Mouse (Mus musculus): ENCODE data around the gene Tnni2. TPM values are rescaled to one million over a fixed set of nuclear protein-coding genes. Genes with fewer than 3 reads are reported as not detected.

Gene Tnni2
- total and polyA plus RNA-seq, 2 experiments from 2014 or later: 8.9 TPM; not detected in 1

DNA sequence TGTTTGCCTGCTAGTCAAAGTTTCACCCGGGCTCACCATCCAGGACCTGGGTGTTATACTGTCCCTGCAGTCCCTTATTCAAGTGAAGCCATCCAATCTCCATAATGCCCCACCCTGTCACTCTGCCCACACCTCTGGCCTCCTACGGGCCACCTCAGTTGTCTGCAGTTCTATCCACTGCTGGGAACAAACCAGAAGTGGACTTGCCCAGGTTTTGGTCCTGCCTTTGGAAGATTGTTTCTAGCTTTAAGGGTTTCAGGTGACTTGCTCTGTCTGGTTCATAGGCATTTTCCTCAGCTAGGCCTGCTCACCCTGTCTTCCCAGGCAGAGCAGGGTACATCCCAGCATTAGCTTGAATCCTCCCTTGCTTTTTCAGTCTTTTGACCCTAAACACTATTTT lies 13.6 kb downstream of the Tnni2 start:
- Histone ChIP-seq H3K4me1 (ENCODE audit: control insufficient read depth, insufficient read depth) (peaks cover 45% of the 10 kb centered on the region), H3K9ac (replicated peaks; ENCODE audit: low read depth, low read length) (no peak overlapping the region), H3K27ac (ENCODE audit: low read depth) (peak overlapping the region; percentile 97), H3K4me3 (ENCODE audit: low read depth, low read length) (no peak overlapping the region), H3K9me3 (replicated peaks; ENCODE audit: control insufficient read depth, low read length) (no peaks in the 10 kb centered on the region), H3K4me2 (ENCODE audit: low read depth, low read length) (no peak overlapping the region), H3K27me3 (ENCODE audit: control insufficient read depth, insufficient read depth, low read length) (no peaks in the 10 kb centered on the region), H3K36me3 (replicated peaks; ENCODE audit: control insufficient read depth, insufficient read depth, low read length) (no peaks in the 10 kb centered on the region)
- WGBS: 57% methylated on average over 2 of the region's 2 CpGs
- DNase-seq (ENCODE audit: low spot score) (no peak), ATAC-seq (ENCODE audit: insufficient read depth, low read depth) (no peak)
- TF ChIP-seq CTCF (IDR thresholded peaks at IDR 0.05; ENCODE audit: low read depth): no peak
- no peak for TF ChIP-seq EP300 (IDR thresholded peaks at IDR 0.05; ENCODE audit: low read depth)

- Histone ChIP-seq H3K27me3 (ENCODE audit: control insufficient read depth, insufficient read depth, low read length) (no peaks in the 10 kb centered on the region), H3K4me2 (ENCODE audit: low read depth, low read length) (no peak overlapping the region), H3K4me1 (ENCODE audit: control insufficient read depth, insufficient read depth) (peaks cover 58% of the 10 kb centered on the region), H3K4me3 (ENCODE audit: low read depth, low read length) (no peak overlapping the region), H3K9ac (replicated peaks; ENCODE audit: low read depth, low read length) (no peak overlapping the region), H3K27ac (ENCODE audit: low read depth) (peak overlapping the region; percentile 97), H3K9me3 (replicated peaks; ENCODE audit: control insufficient read depth, low read length) (no peaks in the 10 kb centered on the region), H3K36me3 (replicated peaks; ENCODE audit: control insufficient read depth, insufficient read depth, low read length) (no peaks in the 10 kb centered on the region)
- WGBS: 12% methylated on average over 3 of the region's 3 CpGs
- ATAC-seq (ENCODE audit: insufficient read depth, low read depth) (peak; percentile 12; the same call in 1 of the 2 replicates), DNase-seq (ENCODE audit: low spot score) (peak; percentile 52)
- TF ChIP-seq EP300 (IDR thresholded peaks at IDR 0.05; ENCODE audit: low read depth) (peak; percentile 59), CTCF (IDR thresholded peaks at IDR 0.05; ENCODE audit: low read depth) (no peak)
These were observed 15.2 kb downstream of the Tnni2 start for GRCm38 (mm10) chr7:142456806-142457205.

GRCm38 (mm10) chr7:142457227-142457811 lies 15.7 kb downstream of the Tnni2 start:
- Histone ChIP-seq H3K9me3 (replicated peaks; ENCODE audit: control insufficient read depth, low read length) (no peaks in the 10 kb centered on the region), H3K9ac (replicated peaks; ENCODE audit: low read depth, low read length) (0 out of 2 replicates have a peak overlapping the region, but pooled peaks have one; percentile 15), H3K36me3 (replicated peaks; ENCODE audit: control insufficient read depth, insufficient read depth, low read length) (no peaks in the 10 kb centered on the region), H3K4me3 (ENCODE audit: low read depth, low read length) (no peak overlapping the region), H3K27me3 (ENCODE audit: control insufficient read depth, insufficient read depth, low read length) (no peaks in the 10 kb centered on the region), H3K27ac (ENCODE audit: low read depth) (peak overlapping the region; percentile 97), H3K4me1 (ENCODE audit: control insufficient read depth, insufficient read depth) (peaks cover 62% of the 10 kb centered on the region), H3K4me2 (ENCODE audit: low read depth, low read length) (no peak overlapping the region)
- 0% methylated on average over 3 of the region's 3 CpGs for WGBS
- peak; percentile 59 for ATAC-seq (ENCODE audit: insufficient read depth, low read depth)
- TF ChIP-seq EP300 (IDR thresholded peaks at IDR 0.05; ENCODE audit: low read depth): no peak
- peak; percentile 88 for DNase-seq (ENCODE audit: low spot score)

DNA sequence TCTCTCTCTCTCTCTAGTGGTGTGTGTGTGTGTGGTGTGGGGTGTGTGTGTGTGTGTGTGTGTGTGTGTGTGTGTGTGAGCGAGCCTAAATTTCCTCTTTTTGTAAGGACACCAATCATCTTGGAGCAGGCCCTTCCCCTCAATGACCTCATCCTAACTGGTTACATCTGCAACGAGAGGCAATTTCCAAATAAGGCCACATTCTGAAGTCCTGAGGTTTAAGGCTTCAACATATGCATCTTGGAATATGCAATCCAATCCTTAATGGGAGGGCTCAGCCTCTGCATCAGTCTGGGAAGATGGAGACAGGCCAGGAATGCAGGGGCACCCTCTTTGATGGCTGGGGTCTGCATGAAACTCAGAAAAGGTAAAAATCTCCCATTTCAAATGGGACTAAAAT lies 16.4 kb downstream of the Tnni2 start:
- Histone ChIP-seq H3K4me2 (ENCODE audit: low read depth, low read length) (no peak overlapping the region), H3K4me3 (ENCODE audit: low read depth, low read length) (no peak overlapping the region), H3K9ac (replicated peaks; ENCODE audit: low read depth, low read length) (no peak overlapping the region), H3K36me3 (replicated peaks; ENCODE audit: control insufficient read depth, insufficient read depth, low read length) (no peaks in the 10 kb centered on the region), H3K4me1 (ENCODE audit: control insufficient read depth, insufficient read depth) (peaks cover 67% of the 10 kb centered on the region), H3K9me3 (replicated peaks; ENCODE audit: control insufficient read depth, low read length) (no peaks in the 10 kb centered on the region), H3K27ac (ENCODE audit: low read depth) (peak overlapping the region; percentile 97), H3K27me3 (ENCODE audit: control insufficient read depth, insufficient read depth, low read length) (no peaks in the 10 kb centered on the region)
- peak; percentile 71 for DNase-seq (ENCODE audit: low spot score)
- peak; percentile 4; the same call in 1 of the 2 replicates for ATAC-seq (ENCODE audit: insufficient read depth, low read depth)
- TF ChIP-seq CTCF (IDR thresholded peaks at IDR 0.05; ENCODE audit: low read depth): no peak
- WGBS: 5% methylated on average over 2 of the region's 2 CpGs

DNA sequence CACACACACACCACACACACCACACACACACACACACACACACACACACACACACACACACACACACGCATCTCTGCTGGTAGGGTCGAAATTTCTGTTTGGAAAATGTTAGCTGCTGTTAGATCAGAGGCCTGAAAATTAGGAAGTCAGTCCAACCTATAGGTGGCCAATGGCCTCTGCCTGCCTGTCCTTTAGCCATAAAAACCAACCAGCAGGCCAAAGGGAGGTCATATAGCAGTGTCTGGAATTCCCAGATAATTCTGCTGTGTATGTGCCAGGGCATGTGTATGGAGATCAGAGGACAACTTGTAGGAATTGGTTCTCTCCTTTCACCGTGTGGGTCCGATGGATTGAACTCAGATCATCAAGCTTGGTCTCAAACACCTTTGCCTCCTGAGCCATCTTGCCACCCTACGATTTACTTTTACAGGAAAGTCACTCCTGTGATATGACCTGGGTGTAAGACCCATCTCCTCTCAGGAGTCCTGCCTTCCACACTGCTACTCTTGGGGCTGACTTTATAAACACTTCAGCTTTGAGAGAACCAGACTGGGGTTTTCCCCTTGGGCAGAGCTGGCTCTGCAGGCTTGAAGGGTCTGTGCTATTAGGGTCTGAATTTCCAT lies 17.2 kb downstream of the Tnni2 start:
- H3K4me3 ChIP-seq (ENCODE audit: low read depth, low read length): no peak overlapping the region
- no peaks in the 10 kb centered on the region for H3K27me3 ChIP-seq (ENCODE audit: control insufficient read depth, insufficient read depth, low read length)
- no peak overlapping the region for H3K4me2 ChIP-seq (ENCODE audit: low read depth, low read length)
- peak overlapping the region; percentile 97 for H3K27ac ChIP-seq (ENCODE audit: low read depth)
- peaks cover 67% of the 10 kb centered on the region for H3K4me1 ChIP-seq (ENCODE audit: control insufficient read depth, insufficient read depth)
- TF ChIP-seq EP300 (IDR thresholded peaks at IDR 0.05; ENCODE audit: low read depth): no peak
- no peak for TF ChIP-seq CTCF (IDR thresholded peaks at IDR 0.05; ENCODE audit: low read depth)
- DNase-seq (ENCODE audit: low spot score) (no peak), ATAC-seq (ENCODE audit: insufficient read depth, low read depth) (no peak; the same call in 1 of the 2 replicates)
- 32% methylated on average over 5 of the region's 5 CpGs for WGBS
- H3K9ac ChIP-seq (replicated peaks; ENCODE audit: low read depth, low read length): no peak overlapping the region
- H3K36me3 ChIP-seq (replicated peaks; ENCODE audit: control insufficient read depth, insufficient read depth, low read length): no peaks in the 10 kb centered on the region
- no peaks in the 10 kb centered on the region for H3K9me3 ChIP-seq (replicated peaks; ENCODE audit: control insufficient read depth, low read length)

Data from heart, postnatal 0 days (tissue).